Mouse (Mus musculus): Measurements from ENCODE around the gene Alpk3. TPM values are rescaled to one million over a fixed set of nuclear protein-coding genes. Genes with fewer than 3 reads are reported as not detected.

Alpk3 gene
- polyA plus RNA-seq, 1 experiment from 2014 or later: 0.18 TPM

- H3K4me1 ChIP-seq (replicated peaks; ENCODE audit: insufficient read depth, low read length): peaks cover 2% of the 10 kb centered on the region; the same call in 1 of the 2 replicates
- no peaks in the 10 kb centered on the region for H3K9me3 ChIP-seq (replicated peaks; ENCODE audit: low read length)
- TF ChIP-seq CTCF (IDR thresholded peaks at IDR 0.05; ENCODE audit: low read depth): no peak
- ATAC-seq (replicated peaks; ENCODE audit: low FRiP score, low read depth): no peak; the same call in 1 of the 2 replicates
- H3K36me3 ChIP-seq (ENCODE audit: insufficient read depth, low read length): no peaks in the 10 kb centered on the region
- H3K27me3 ChIP-seq (ENCODE audit: insufficient read depth, low read length): no peaks in the 10 kb centered on the region
- no peak within 1 kb of the TSS for H3K4me3 ChIP-seq (replicated peaks; ENCODE audit: low read depth, low read length)
- 59% methylated on average over 6 of the region's 6 CpGs for WGBS
- no peak within 1 kb of the TSS for H3K27ac ChIP-seq
- H3K4me2 ChIP-seq (ENCODE audit: low read length): no peak within 1 kb of the TSS
- H3K9ac ChIP-seq (ENCODE audit: low read depth, low read length): no peak within 1 kb of the TSS
- DNase-seq (ENCODE audit: low spot score): no peak
These were observed 57.2 kb downstream of the Alpk3 start, which contains the start of gene Slc28a1 for GRCm38 (mm10) chr7:81114555-81114954. TSS of gene Slc28a1 (plus strand) at chr7:81114799.

- WGBS: 44% methylated on average over 3 of the region's 3 CpGs
- Histone ChIP-seq H3K36me3 (ENCODE audit: insufficient read depth, low read length) (no peaks in the 10 kb centered on the region), H3K4me3 (replicated peaks; ENCODE audit: low read depth, low read length) (no peak overlapping the region), H3K27me3 (ENCODE audit: insufficient read depth, low read length) (no peaks in the 10 kb centered on the region), H3K4me1 (replicated peaks; ENCODE audit: insufficient read depth, low read length) (0 out of 2 replicates have a peak, but pooled peaks cover 6% of the 10 kb centered on the region), H3K27ac (no peak overlapping the region; the same call in 1 of the 2 replicates), H3K4me2 (ENCODE audit: low read length) (no peak overlapping the region), H3K9ac (ENCODE audit: low read depth, low read length) (no peak overlapping the region), H3K9me3 (replicated peaks; ENCODE audit: low read length) (no peaks in the 10 kb centered on the region)
- no peak for TF ChIP-seq CTCF (IDR thresholded peaks at IDR 0.05; ENCODE audit: low read depth)
- peak; percentile 85 for ATAC-seq (replicated peaks; ENCODE audit: low FRiP score, low read depth)
- DNase-seq (ENCODE audit: low spot score): peak; percentile 68
These were observed 63.7 kb downstream of the Alpk3 start for GRCm38 (mm10) chr7:81121099-81121498.

GRCm38 (mm10) chr7:81122808-81123207 lies 65.4 kb downstream of the Alpk3 start:
- WGBS: 58% methylated on average over 2 of the region's 2 CpGs
- TF ChIP-seq CTCF (IDR thresholded peaks at IDR 0.05; ENCODE audit: low read depth): no peak
- no peak overlapping the region for H3K4me2 ChIP-seq (ENCODE audit: low read length)
- H3K9me3 ChIP-seq (replicated peaks; ENCODE audit: low read length): no peaks in the 10 kb centered on the region
- no peak overlapping the region for H3K27ac ChIP-seq
- H3K9ac ChIP-seq (ENCODE audit: low read depth, low read length): no peak overlapping the region
- no peak overlapping the region for H3K4me3 ChIP-seq (replicated peaks; ENCODE audit: low read depth, low read length)
- ATAC-seq (replicated peaks; ENCODE audit: low FRiP score, low read depth) (no peak), DNase-seq (ENCODE audit: low spot score) (no peak)
- 0 out of 2 replicates have a peak, but pooled peaks cover 6% of the 10 kb centered on the region for H3K4me1 ChIP-seq (replicated peaks; ENCODE audit: insufficient read depth, low read length)
- no peaks in the 10 kb centered on the region for H3K36me3 ChIP-seq (ENCODE audit: insufficient read depth, low read length)
- no peaks in the 10 kb centered on the region for H3K27me3 ChIP-seq (ENCODE audit: insufficient read depth, low read length)

GRCm38 (mm10) chr7:81123553-81123952 lies 66.2 kb downstream of the Alpk3 start:
- Histone ChIP-seq H3K4me1 (replicated peaks; ENCODE audit: insufficient read depth, low read length) (0 out of 2 replicates have a peak, but pooled peaks cover 6% of the 10 kb centered on the region), H3K27me3 (ENCODE audit: insufficient read depth, low read length) (no peaks in the 10 kb centered on the region), H3K4me3 (replicated peaks; ENCODE audit: low read depth, low read length) (no peak overlapping the region), H3K36me3 (ENCODE audit: insufficient read depth, low read length) (no peaks in the 10 kb centered on the region), H3K4me2 (ENCODE audit: low read length) (no peak overlapping the region), H3K9ac (ENCODE audit: low read depth, low read length) (no peak overlapping the region), H3K27ac (no peak overlapping the region), H3K9me3 (replicated peaks; ENCODE audit: low read length) (no peaks in the 10 kb centered on the region; the same call in 1 of the 2 replicates)
- no peak for DNase-seq (ENCODE audit: low spot score)
- 86% methylated on average over 5 of the region's 5 CpGs for WGBS
- TF ChIP-seq CTCF (IDR thresholded peaks at IDR 0.05; ENCODE audit: low read depth): no peak
- ATAC-seq (replicated peaks; ENCODE audit: low FRiP score, low read depth): no peak

- WGBS: 75% methylated on average over 8 of the region's 8 CpGs
- H3K4me2 ChIP-seq (ENCODE audit: low read length): no peak overlapping the region
- H3K9me3 ChIP-seq (replicated peaks; ENCODE audit: low read length): no peaks in the 10 kb centered on the region; the same call in 1 of the 2 replicates
- no peaks in the 10 kb centered on the region for H3K36me3 ChIP-seq (ENCODE audit: insufficient read depth, low read length)
- no peak overlapping the region for H3K27ac ChIP-seq
- no peak for TF ChIP-seq CTCF (IDR thresholded peaks at IDR 0.05; ENCODE audit: low read depth)
- H3K27me3 ChIP-seq (ENCODE audit: insufficient read depth, low read length): no peaks in the 10 kb centered on the region
- H3K4me3 ChIP-seq (replicated peaks; ENCODE audit: low read depth, low read length): no peak overlapping the region
- 0 out of 2 replicates have a peak, but pooled peaks cover 6% of the 10 kb centered on the region for H3K4me1 ChIP-seq (replicated peaks; ENCODE audit: insufficient read depth, low read length)
- DNase-seq (ENCODE audit: low spot score) (no peak), ATAC-seq (replicated peaks; ENCODE audit: low FRiP score, low read depth) (no peak)
- H3K9ac ChIP-seq (ENCODE audit: low read depth, low read length): no peak overlapping the region
These were observed 67.4 kb downstream of the Alpk3 start for GRCm38 (mm10) chr7:81124773-81125172.

GRCm38 (mm10) chr7:81125215-81126175 lies 68.1 kb downstream of the Alpk3 start:
- no peak for TF ChIP-seq CTCF (IDR thresholded peaks at IDR 0.05; ENCODE audit: low read depth)
- H3K4me3 ChIP-seq (replicated peaks; ENCODE audit: low read depth, low read length): no peak overlapping the region
- H3K9me3 ChIP-seq (replicated peaks; ENCODE audit: low read length): no peaks in the 10 kb centered on the region; the same call in 1 of the 2 replicates
- no peaks in the 10 kb centered on the region for H3K27me3 ChIP-seq (ENCODE audit: insufficient read depth, low read length)
- H3K27ac ChIP-seq: no peak overlapping the region
- no peak overlapping the region for H3K4me2 ChIP-seq (ENCODE audit: low read length)
- ATAC-seq (replicated peaks; ENCODE audit: low FRiP score, low read depth) (0 out of 2 replicates have a peak, but pooled peaks have one; percentile 38), DNase-seq (ENCODE audit: low spot score) (no peak)
- 0 out of 2 replicates have a peak, but pooled peaks cover 6% of the 10 kb centered on the region for H3K4me1 ChIP-seq (replicated peaks; ENCODE audit: insufficient read depth, low read length)
- 52% methylated on average over 10 of the region's 10 CpGs for WGBS
- H3K36me3 ChIP-seq (ENCODE audit: insufficient read depth, low read length): no peaks in the 10 kb centered on the region
- no peak overlapping the region for H3K9ac ChIP-seq (ENCODE audit: low read depth, low read length)

Measured in kidney, postnatal 0 days (tissue).